Comparison of ENCODE assay signal across 7 mouse cellular contexts in the genomic region with DNA sequence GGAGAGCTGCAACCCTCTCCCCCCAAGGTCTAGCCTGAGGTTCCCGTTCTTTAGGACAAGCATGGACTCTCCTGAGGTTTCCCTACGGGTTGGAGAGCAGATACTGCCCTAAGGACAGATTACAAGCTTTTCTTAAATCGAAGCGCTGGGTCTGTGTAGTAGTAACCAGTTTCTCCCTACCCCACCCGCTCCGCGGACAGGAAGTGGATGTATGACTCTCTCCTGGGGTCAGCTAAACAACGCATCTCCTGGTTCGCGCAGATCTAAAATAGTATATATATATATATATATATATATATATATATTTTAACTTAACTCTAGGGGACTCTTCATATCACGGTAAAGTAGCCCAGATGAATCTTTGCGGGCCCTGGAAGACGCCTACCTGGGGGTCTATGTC. TPM values are rescaled to one million over a fixed set of nuclear protein-coding genes. Genes with fewer than 3 reads are reported as not detected.
DNase-seq lines count a peak whose midpoint lies in the region; ATAC-seq lines count a peak whose summit lies in the region.

No protein-coding gene starts in this region.

- no peaks in the 10 kb centered on the region for H3K27me3 ChIP-seq in lung, embryonic 16.5 days (ENCODE audit: control insufficient read depth, insufficient read depth, low read depth, low read length)
- no peaks in the 10 kb centered on the region for H3K27me3 ChIP-seq in forebrain, embryonic 14.5 days (replicated peaks; ENCODE audit: control insufficient read depth, insufficient read depth, low read length)
- H3K27me3 ChIP-seq in liver, embryonic 11.5 days (replicated peaks; ENCODE audit: control insufficient read depth, insufficient read depth, low read length): no peaks in the 10 kb centered on the region
- no peaks in the 10 kb centered on the region for H3K27me3 ChIP-seq in stomach, embryonic 15.5 days (replicated peaks)

- H3K27ac ChIP-seq in lung, embryonic 16.5 days (ENCODE audit: low read length): no peak overlapping the region
- no peak overlapping the region for H3K27ac ChIP-seq in forebrain, embryonic 14.5 days (ENCODE audit: low read depth, low read length)
- H3K27ac ChIP-seq in liver, embryonic 11.5 days (ENCODE audit: low read depth, low read length): no peak overlapping the region
- peak overlapping the region; percentile 82; the same call in 1 of the 2 replicates for H3K27ac ChIP-seq in stomach, embryonic 15.5 days

- peak overlapping the region; percentile 76 for H3K4me3 ChIP-seq in lung, embryonic 16.5 days (ENCODE audit: low read length)
- peak overlapping the region; percentile 50 for H3K4me3 ChIP-seq in forebrain, embryonic 14.5 days (ENCODE audit: low read depth, low read length)
- peak overlapping the region; percentile 51 for H3K4me3 ChIP-seq in liver, embryonic 11.5 days (ENCODE audit: low read depth, low read length)
- peak overlapping the region; percentile 69 for H3K4me3 ChIP-seq in stomach, embryonic 15.5 days (replicated peaks)

- no peak for DNase-seq in lung, adult 18-20 months
- no peak for DNase-seq in forebrain, embryonic 14.5 days (ENCODE audit: low spot score)
- DNase-seq in liver, embryonic 11.5 days (ENCODE audit: low spot score): no peak
- no peak for DNase-seq in spleen, adult 12 weeks (ENCODE audit: low spot score)
- DNase-seq in left cerebral cortex, postnatal 36 days (ENCODE audit: low spot score in 2 of 2): no peak

- H3K4me1 ChIP-seq in lung, embryonic 16.5 days (replicated peaks; ENCODE audit: control insufficient read depth, insufficient read depth, low read length): peaks cover 4% of the 10 kb centered on the region; the same call in 1 of the 2 replicates
- H3K4me1 ChIP-seq in forebrain, embryonic 14.5 days (ENCODE audit: control insufficient read depth, insufficient read depth, low read length): peaks cover 4% of the 10 kb centered on the region; the same call in 1 of the 2 replicates
- H3K4me1 ChIP-seq in liver, embryonic 11.5 days (replicated peaks; ENCODE audit: control insufficient read depth, insufficient read depth, low read length): no peaks in the 10 kb centered on the region
- peaks cover 9% of the 10 kb centered on the region; the same call in 1 of the 2 replicates for H3K4me1 ChIP-seq in stomach, embryonic 15.5 days

- 8% methylated on average over 13 of the region's 13 CpGs for WGBS in lung, embryonic 16.5 days
- WGBS in forebrain, embryonic 14.5 days: 8% methylated on average over 13 of the region's 13 CpGs
- WGBS in liver, embryonic 11.5 days: 4% methylated on average over 13 of the region's 13 CpGs
- WGBS in stomach, embryonic 15.5 days: 6% methylated on average over 13 of the region's 13 CpGs

- no peaks in the 10 kb centered on the region for H3K36me3 ChIP-seq in lung, embryonic 16.5 days (ENCODE audit: control insufficient read depth, insufficient read depth, low read length)
- no peaks in the 10 kb centered on the region for H3K36me3 ChIP-seq in forebrain, embryonic 14.5 days (ENCODE audit: control insufficient read depth, insufficient read depth, low read length)
- no peaks in the 10 kb centered on the region for H3K36me3 ChIP-seq in liver, embryonic 11.5 days (ENCODE audit: control insufficient read depth, insufficient read depth, low read length)
- H3K36me3 ChIP-seq in stomach, embryonic 15.5 days: no peaks in the 10 kb centered on the region

- H3K9me3 ChIP-seq in lung, embryonic 16.5 days (ENCODE audit: control insufficient read depth, low read length): no peaks in the 10 kb centered on the region
- no peaks in the 10 kb centered on the region for H3K9me3 ChIP-seq in forebrain, embryonic 14.5 days (replicated peaks; ENCODE audit: control insufficient read depth, low read length)
- no peaks in the 10 kb centered on the region for H3K9me3 ChIP-seq in liver, embryonic 11.5 days (ENCODE audit: control insufficient read depth, low read length)
- no peaks in the 10 kb centered on the region for H3K9me3 ChIP-seq in stomach, embryonic 15.5 days

- H3K9ac ChIP-seq in lung, embryonic 16.5 days (ENCODE audit: low read length): peak overlapping the region; percentile 79
- peak overlapping the region; percentile 75 for H3K9ac ChIP-seq in forebrain, embryonic 14.5 days (ENCODE audit: low read length)
- peak overlapping the region; percentile 42; the same call in 1 of the 2 replicates for H3K9ac ChIP-seq in liver, embryonic 11.5 days (ENCODE audit: low read depth, low read length)
- peak overlapping the region; percentile 50; the same call in 1 of the 2 replicates for H3K9ac ChIP-seq in stomach, embryonic 15.5 days

- ATAC-seq in lung, embryonic 16.5 days (ENCODE audit: low read depth): no peak
- ATAC-seq in forebrain, embryonic 14.5 days: peak; percentile 9; the same call in 1 of the 2 replicates
- peak; percentile 5; the same call in 1 of the 2 replicates for ATAC-seq in liver, embryonic 11.5 days (replicated peaks; ENCODE audit: low FRiP score)
- ATAC-seq in stomach, embryonic 15.5 days (ENCODE audit: insufficient read depth, low FRiP score, low read depth): no peak

- intact Hi-C loops in left cerebral cortex, postnatal 36 days (cut with DNase I): no loop called here

- peak overlapping the region; percentile 94 for H3K4me2 ChIP-seq in lung, embryonic 16.5 days (ENCODE audit: low read depth, low read length)
- peak overlapping the region; percentile 90 for H3K4me2 ChIP-seq in forebrain, embryonic 14.5 days (ENCODE audit: low read length)
- H3K4me2 ChIP-seq in liver, embryonic 11.5 days: peak overlapping the region; percentile 72
- H3K4me2 ChIP-seq in stomach, embryonic 15.5 days: peak overlapping the region; percentile 92

RNA-seq across cellular contexts. Expression of gene Hebp2, which starts 0.6 kb away (rescaled TPM):
- polyA plus RNA-seq in lung, embryonic 16.5 days (2015; fragmentation: Nextera tagmentation; extraction: Ambion mirVana): 9.9 and 12.0 TPM in 2 replicates
- polyA plus RNA-seq in forebrain, embryonic 14.5 days (2014; fragmentation: Nextera tagmentation; extraction: Ambion mirVana): 7.7 and 7.8 TPM in 2 replicates
- 4.7 and 6.1 TPM in 2 replicates for polyA plus RNA-seq in liver, embryonic 11.5 days (2014; fragmentation: Nextera tagmentation; extraction: Ambion mirVana)
- 25.0 and 34.5 TPM in 2 replicates for polyA plus RNA-seq in stomach, embryonic 15.5 days (2015; fragmentation: Nextera tagmentation; extraction: Ambion mirVana)
- total RNA-seq in left cerebral cortex, postnatal 36 days (2021): 1 to 10 TPM; 2.5 to 3.4 TPM

Comparison
In these comparisons a context has a peak if more than half of its experiments do, and no peak if none do; other contexts are left out.
1. ATAC-seq: peak in forebrain, embryonic 14.5 days (single experiment) and liver, embryonic 11.5 days (single experiment); none in lung, embryonic 16.5 days (single experiment) and stomach, embryonic 15.5 days (single experiment).
2. Peak in every context shown above with its lines, with median percentiles within 50 percentile points of each other: H3K4me2 ChIP-seq, H3K4me3 ChIP-seq and H3K9ac ChIP-seq.